Mouse (Mus musculus): ENCODE measurements around the gene Hydin.

GRCm38 (mm10) chr8:110339447-110339846 lies 72.7 kb downstream of the Hydin start:
- TF ChIP-seq CTCF (IDR thresholded peaks at IDR 0.05; ENCODE audit: insufficient read depth, low read depth, low read length) (no peak), POLR2A (IDR thresholded peaks at IDR 0.05; ENCODE audit: insufficient read depth, low read depth, low read length) (no peak)

Measured in olfactory bulb, adult 2 months (tissue).